Mouse (Mus musculus) hindbrain, embryonic 12.5 days (tissue): ENCODE results near the gene Syt3. TPM values are rescaled to one million over a fixed set of nuclear protein-coding genes. Genes with fewer than 3 reads are reported as not detected.

Experiments
- ATAC-seq: fragments of 200-750 bp; cut with Nextera tagmentation; 2 replicates; pipeline ENCODE4 v1.8.0; 2017; ENCODE audit warnings: moderate TSS enrichment; ENCODE audit not compliant: low FRiP score
- H3K27ac ChIP-seq: fragments of 300-500 bp; sonication (generic); 2 replicates; pipeline ENCODE4 v1.5.1; 2016; ENCODE audit warnings: mild to moderate bottlenecking
- H3K27me3 ChIP-seq: fragments of 300-500 bp; sonication (generic); 2 replicates; pipeline ENCODE4 v1.6.1; 2016; ENCODE audit warnings: mild to moderate bottlenecking
- H3K36me3 ChIP-seq: fragments of 300-500 bp; sonication (generic); 2 replicates; pipeline ENCODE4 v1.6.1; 2016; ENCODE audit warnings: mild to moderate bottlenecking
- H3K4me1 ChIP-seq: fragments of 300-500 bp; sonication (generic); 2 replicates; pipeline ENCODE4 v1.6.1; 2016
- H3K4me2 ChIP-seq: fragments of 300-500 bp; sonication (generic); replicated peaks from 2 replicates; pipeline ENCODE4 v1.6.1; 2016; ENCODE audit warnings: mild to moderate bottlenecking
- H3K4me3 ChIP-seq: fragments of 300-500 bp; sonication (generic); 2 replicates; pipeline ENCODE4 v1.5.1; 2016; ENCODE audit warnings: mild to moderate bottlenecking
- H3K9ac ChIP-seq: fragments of 300-500 bp; sonication (generic); 2 replicates; pipeline ENCODE4 v1.6.1; 2016; ENCODE audit warnings: mild to moderate bottlenecking, moderate library complexity
- H3K9me3 ChIP-seq: fragments of 300-500 bp; sonication (generic); replicated peaks from 2 replicates; pipeline ENCODE4 v1.6.1; 2016; ENCODE audit warnings: mild to moderate bottlenecking
- whole genome bisulfite sequencing: fragments of 180-500 bp; shearing (Covaris S2); methylation state at CpG from one replicate; pipeline ENCODE4 v1.1.7; 2016; 5-methylcytosine and 5-hydroxymethylcytosine counted together
- polyA plus RNA-seq: library from polyadenylated mRNA; unstranded; fragments of >200 nt; fragmentation: Nextera tagmentation; extraction: Ambion mirVana; gene quantifications from 2 replicates; pipeline ENCODE4 v1.2.1, GENCODE M21; 2016

Syt3 gene
- polyA plus RNA-seq, 1 experiment from 2014 or later = 7.5 TPM

GRCm38 (mm10) chr7:44391831-44392230 lies 7.9 kb downstream of the Syt3 start:
- no peaks in the 10 kb centered on the region for H3K9me3 ChIP-seq
- H3K27me3 ChIP-seq = peaks cover 2% of the 10 kb centered on the region; the same call in 1 of the 2 replicates
- 84% methylated on average over 4 of the region's 4 CpGs for WGBS
- H3K27ac ChIP-seq = no peak overlapping the region
- H3K4me1 ChIP-seq = no peaks in the 10 kb centered on the region
- H3K36me3 ChIP-seq = no peaks in the 10 kb centered on the region
- H3K9ac ChIP-seq = no peak overlapping the region
- H3K4me2 ChIP-seq = no peak overlapping the region
- H3K4me3 ChIP-seq = no peak overlapping the region
- no peak for ATAC-seq

- H3K4me2 ChIP-seq = no peak overlapping the region
- H3K9me3 ChIP-seq = no peaks in the 10 kb centered on the region
- no peak overlapping the region for H3K9ac ChIP-seq
- peaks cover 5% of the 10 kb centered on the region; the same call in 1 of the 2 replicates for H3K27me3 ChIP-seq
- 92% methylated on average over 14 of the region's 14 CpGs for WGBS
- H3K4me1 ChIP-seq = no peaks in the 10 kb centered on the region
- no peak overlapping the region for H3K4me3 ChIP-seq
- no peaks in the 10 kb centered on the region for H3K36me3 ChIP-seq
- H3K27ac ChIP-seq = no peak overlapping the region
- no peak for ATAC-seq
Measured at GRCm38 (mm10) chr7:44392341-44392740, 8.4 kb downstream of the Syt3 start.

GRCm38 (mm10) chr7:44393284-44393683 lies 9.4 kb downstream of the Syt3 start:
- Histone ChIP-seq H3K36me3 (no peaks in the 10 kb centered on the region), H3K4me2 (no peak overlapping the region), H3K4me1 (no peaks in the 10 kb centered on the region), H3K9me3 (no peaks in the 10 kb centered on the region), H3K27ac (no peak overlapping the region), H3K9ac (no peak overlapping the region), H3K27me3 (peaks cover 5% of the 10 kb centered on the region; the same call in 1 of the 2 replicates), H3K4me3 (no peak overlapping the region)
- WGBS = 91% methylated on average over 17 of the region's 17 CpGs
- ATAC-seq = no peak

GRCm38 (mm10) chr7:44398570-44398969 lies 14.7 kb downstream of the Syt3 start:
- 11% methylated on average over 3 of the region's 3 CpGs for WGBS
- ATAC-seq = peak; percentile 82
- no peaks in the 10 kb centered on the region for H3K36me3 ChIP-seq

GRCm38 (mm10) chr7:44401673-44402072 lies 17.8 kb downstream of the Syt3 start:
- no peak for ATAC-seq
- WGBS = 84% methylated on average over 6 of the region's 6 CpGs
- H3K9me3 ChIP-seq = no peaks in the 10 kb centered on the region
- H3K9ac ChIP-seq = no peak overlapping the region
- H3K4me3 ChIP-seq = no peak overlapping the region
- H3K4me1 ChIP-seq = peaks cover 4% of the 10 kb centered on the region; the same call in 1 of the 2 replicates
- no peak overlapping the region for H3K4me2 ChIP-seq
- peaks cover 19% of the 10 kb centered on the region for H3K27me3 ChIP-seq
- H3K36me3 ChIP-seq = no peaks in the 10 kb centered on the region
- H3K27ac ChIP-seq = no peak overlapping the region

More at GRCm38 (mm10) chr7:44398570-44398969, 14.7 kb downstream of the Syt3 start:
- H3K9ac ChIP-seq = no peak overlapping the region
- H3K4me1 ChIP-seq = no peaks in the 10 kb centered on the region
- H3K9me3 ChIP-seq = no peaks in the 10 kb centered on the region
- H3K4me2 ChIP-seq = no peak overlapping the region
- H3K27me3 ChIP-seq = peaks cover 14% of the 10 kb centered on the region
- no peak overlapping the region for H3K27ac ChIP-seq
- no peak overlapping the region for H3K4me3 ChIP-seq

GRCm38 (mm10) chr7:44405346-44406014 lies 21.6 kb downstream of the Syt3 start:
- 1% methylated on average over 27 of the region's 27 CpGs for WGBS
- Histone ChIP-seq H3K4me1 (peaks cover 4% of the 10 kb centered on the region; the same call in 1 of the 2 replicates), H3K4me2 (peak overlapping the region; percentile 63), H3K9ac (no peak overlapping the region), H3K27me3 (peaks cover 19% of the 10 kb centered on the region), H3K36me3 (no peaks in the 10 kb centered on the region), H3K9me3 (no peaks in the 10 kb centered on the region), H3K27ac (peak overlapping the region; percentile 84), H3K4me3 (peak overlapping the region; percentile 35)
- ATAC-seq = peak; percentile 98

- Histone ChIP-seq H3K27ac (no peak overlapping the region), H3K9me3 (no peaks in the 10 kb centered on the region), H3K4me2 (peak overlapping the region; percentile 63; the same call in 1 of the 2 replicates), H3K36me3 (no peaks in the 10 kb centered on the region), H3K4me3 (peak overlapping the region; percentile 35; the same call in 1 of the 2 replicates), H3K9ac (no peak overlapping the region), H3K4me1 (peaks cover 4% of the 10 kb centered on the region; the same call in 1 of the 2 replicates), H3K27me3 (peaks cover 18% of the 10 kb centered on the region)
- 0% methylated on average over 5 of the region's 5 CpGs for WGBS
- ATAC-seq = no peak; the same call in 1 of the 2 replicates
Measured at GRCm38 (mm10) chr7:44406015-44406355, 22.1 kb downstream of the Syt3 start.

GRCm38 (mm10) chr7:44411144-44411543 lies 27.2 kb downstream of the Syt3 start:
- Histone ChIP-seq H3K9me3 (no peaks in the 10 kb centered on the region), H3K4me2 (no peak overlapping the region), H3K36me3 (no peaks in the 10 kb centered on the region), H3K4me1 (peaks cover 1% of the 10 kb centered on the region; the same call in 1 of the 2 replicates), H3K4me3 (no peak overlapping the region), H3K27me3 (peaks cover 12% of the 10 kb centered on the region; the same call in 1 of the 2 replicates), H3K27ac (no peak overlapping the region), H3K9ac (no peak overlapping the region)
- no peak for ATAC-seq
- 88% methylated on average over 4 of the region's 4 CpGs for WGBS

- H3K4me1 ChIP-seq = no peaks in the 10 kb centered on the region
- WGBS = 84% methylated on average over 6 of the region's 6 CpGs
- H3K36me3 ChIP-seq = no peaks in the 10 kb centered on the region
- H3K9ac ChIP-seq = no peak overlapping the region
- H3K9me3 ChIP-seq = no peaks in the 10 kb centered on the region
- no peak for ATAC-seq
- no peak overlapping the region for H3K4me3 ChIP-seq
- no peak overlapping the region for H3K4me2 ChIP-seq
- H3K27me3 ChIP-seq = peaks cover 3% of the 10 kb centered on the region; the same call in 1 of the 2 replicates
- no peak overlapping the region for H3K27ac ChIP-seq
Measured at GRCm38 (mm10) chr7:44413307-44413706, 29.4 kb downstream of the Syt3 start.

GRCm38 (mm10) chr7:44427666-44428065 lies 43.8 kb downstream of the Syt3 start:
- WGBS = 14% methylated on average over 8 of the region's 8 CpGs
- H3K4me2 ChIP-seq = peak overlapping the region; percentile 86
- H3K4me1 ChIP-seq = peaks cover 39% of the 10 kb centered on the region
- H3K27ac ChIP-seq = peak overlapping the region; percentile 100
- H3K9me3 ChIP-seq = no peaks in the 10 kb centered on the region
- ATAC-seq = peak; percentile 4
- H3K27me3 ChIP-seq = peaks cover 11% of the 10 kb centered on the region
- peak overlapping the region; percentile 78 for H3K4me3 ChIP-seq
- no peaks in the 10 kb centered on the region for H3K36me3 ChIP-seq
- peak overlapping the region; percentile 91 for H3K9ac ChIP-seq

GRCm38 (mm10) chr7:44428171-44428950 lies 44.5 kb downstream of the Syt3 start:
- Histone ChIP-seq H3K4me3 (peak overlapping the region; percentile 78), H3K9me3 (no peaks in the 10 kb centered on the region), H3K27ac (peak overlapping the region; percentile 100), H3K36me3 (no peaks in the 10 kb centered on the region), H3K4me2 (peak overlapping the region; percentile 86), H3K4me1 (peaks cover 44% of the 10 kb centered on the region), H3K9ac (peak overlapping the region; percentile 91), H3K27me3 (peaks cover 11% of the 10 kb centered on the region)
- ATAC-seq = peak; percentile 44
- WGBS = 3% methylated on average over 16 of the region's 38 CpGs

GRCm38 (mm10) chr7:44428968-44429521 lies 45.1 kb downstream of the Syt3 start, which contains the start of gene Lrrc4b:
TSS of gene Lrrc4b (plus strand) at chr7:44429018.
- Histone ChIP-seq H3K9me3 (no peaks in the 10 kb centered on the region), H3K4me1 (peaks cover 47% of the 10 kb centered on the region), H3K4me3 (peak within 1 kb of the TSS; percentile 78), H3K27me3 (peaks cover 11% of the 10 kb centered on the region), H3K36me3 (no peaks in the 10 kb centered on the region), H3K27ac (peak within 1 kb of the TSS; percentile 100), H3K4me2 (peak within 1 kb of the TSS; percentile 86), H3K9ac (peak within 1 kb of the TSS; percentile 91)
- WGBS = 1% methylated on average over 60 of the region's 69 CpGs
- peak; percentile 57 for ATAC-seq
